Mouse (Mus musculus): Measurements from ENCODE around the gene Sirt2.

DNA sequence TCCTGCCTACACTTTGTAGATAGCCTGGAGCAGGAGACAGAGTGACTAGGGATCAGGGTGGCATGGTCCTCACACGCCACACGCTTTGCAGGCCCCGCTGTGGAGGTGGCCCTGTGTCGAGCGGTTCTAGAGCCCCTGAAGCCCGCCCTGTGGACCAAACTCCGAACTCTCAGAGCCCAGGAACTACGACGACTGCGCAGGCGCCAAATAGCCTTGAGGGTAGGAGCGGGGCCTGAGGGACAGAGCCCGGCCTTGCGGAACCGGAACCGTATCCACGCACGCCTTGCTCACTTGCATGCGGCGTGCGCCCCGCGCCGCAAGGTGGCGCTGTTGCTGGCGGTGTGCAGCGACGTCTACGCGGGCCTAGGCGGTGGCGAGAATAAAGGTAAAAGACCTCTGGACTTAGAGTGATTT lies 30.0 kb downstream of the Sirt2 start:
- peak; percentile 100 for TF ChIP-seq CTCF (IDR thresholded peaks at IDR 0.05; ENCODE audit: borderline replicate concordance, control insufficient read depth, extremely low read depth, insufficient read depth, low read length, poor library complexity)
- TF ChIP-seq POLR2A (IDR thresholded peaks at IDR 0.05; ENCODE audit: control insufficient read depth, extremely low read depth, insufficient read depth, low read length, poor library complexity), result no peak
